Mouse (Mus musculus): ENCODE data around the gene Kat14.
A peak's percentile ranks its signal among the peaks of the same experiment; 100 is the strongest.

Kat14 gene

DNA sequence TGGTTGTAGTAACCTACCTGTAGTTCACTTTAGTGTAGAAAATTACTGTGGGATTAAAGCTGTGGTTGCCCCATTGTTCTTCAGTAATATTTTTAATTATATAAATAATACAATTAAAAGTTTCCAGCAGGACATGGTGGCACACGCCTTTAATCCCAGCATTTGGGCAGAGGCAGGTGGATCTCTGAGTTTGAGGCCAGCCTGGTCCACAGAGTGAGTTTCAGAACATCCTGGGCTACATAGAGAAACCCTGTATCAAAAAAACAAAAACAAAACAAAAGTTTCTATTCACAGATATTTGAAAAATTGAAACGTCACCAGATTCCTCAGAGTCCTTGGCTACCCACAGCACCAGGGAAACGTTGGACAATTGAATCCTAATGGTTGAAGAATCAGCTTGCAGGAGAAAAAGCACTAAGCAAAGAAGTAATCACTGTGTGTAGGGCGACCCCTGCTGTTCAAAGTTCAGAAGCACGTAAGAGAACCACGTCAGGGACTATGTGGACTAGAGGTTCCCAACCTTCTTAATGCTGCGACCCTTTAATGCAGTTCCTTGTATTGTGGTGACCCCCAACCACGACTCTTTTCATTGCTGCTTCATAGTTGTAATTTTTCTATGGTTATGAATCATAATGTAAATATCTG, 83.7 kb downstream of the Kat14 start:
- DNase-seq (ENCODE audit: low read depth, low spot score): peak; percentile 65

Data from skeletal muscle tissue, adult 2 months (tissue).